9 mouse cellular contexts compared by ENCODE assay signal in genomic region chr5:111761574-111761973, GRCm38 (mm10). TPM values are rescaled to one million over a fixed set of nuclear protein-coding genes. Genes with fewer than 3 reads are reported as not detected.
A peak's percentile ranks its signal among the peaks of the same experiment; 100 is the strongest.
DNase-seq lines count a peak whose midpoint lies in the region; ATAC-seq and TF ChIP-seq lines count a peak whose summit lies in the region.
"Had no signal": no experiment of that assay in that cellular context is flagged by ENCODE, and none has a peak within 500 bp of the region (broad histone marks: within the 10 kb centered on the region; RNA-seq: fewer than 3 reads in every experiment).

No protein-coding gene starts in this region.

- peak; percentile 32; the same call in 1 of the 2 replicates for ATAC-seq in lung, embryonic 16.5 days (ENCODE audit: low read depth)
- ATAC-seq in forebrain, embryonic 16.5 days: peak; percentile 45
- ATAC-seq in limb, embryonic 14.5 days (ENCODE audit: low FRiP score, low read depth): no peak
- ATAC-seq in stomach, embryonic 15.5 days (ENCODE audit: insufficient read depth, low FRiP score, low read depth): no peak
- no peak for ATAC-seq in inflammation-experienced regulatory T-cells, adult 6 months

- no peak for DNase-seq in lung, postnatal 14 days
- no peak for DNase-seq in limb, embryonic 14.5 days (ENCODE audit: low spot score)
- DNase-seq in gastrocnemius, postnatal 25 days: no peak
- no peak for DNase-seq in spleen, postnatal 14 days (ENCODE audit: low spot score in 2 of 2)

- TF ChIP-seq POLR2A in limb, embryonic 14.5 days (IDR thresholded peaks at IDR 0.05; ENCODE audit: borderline replicate concordance, extremely low read depth, insufficient read depth, insufficient read length): no peak

- H3K4me2 ChIP-seq in lung, embryonic 16.5 days (ENCODE audit: low read depth, low read length): peak overlapping the region; percentile 77
- H3K4me2 ChIP-seq in forebrain, embryonic 16.5 days (ENCODE audit: low read length): peak overlapping the region; percentile 75
- H3K4me2 ChIP-seq in limb, embryonic 14.5 days (replicated peaks; ENCODE audit: low read depth, low read length, severe bottlenecking): peak overlapping the region; percentile 46
- peak overlapping the region; percentile 60 for H3K4me2 ChIP-seq in stomach, embryonic 15.5 days

- H3K27ac ChIP-seq in lung, embryonic 16.5 days (ENCODE audit: low read length): peak overlapping the region; percentile 61; the same call in 1 of the 2 replicates
- H3K27ac ChIP-seq in forebrain, embryonic 16.5 days (ENCODE audit: low read length): peak overlapping the region; percentile 99
- H3K27ac ChIP-seq in limb, embryonic 14.5 days (replicated peaks; ENCODE audit: low read depth, low read length): no peak overlapping the region
- H3K27ac ChIP-seq in stomach, embryonic 15.5 days: no peak overlapping the region

- H3K4me3 ChIP-seq in lung, embryonic 16.5 days (ENCODE audit: low read length): peak overlapping the region; percentile 42
- H3K4me3 ChIP-seq in forebrain, embryonic 16.5 days (replicated peaks; ENCODE audit: low read length): peak overlapping the region; percentile 44
- 0 out of 2 replicates have a peak overlapping the region, but pooled peaks have one; percentile 10 for H3K4me3 ChIP-seq in limb, embryonic 14.5 days (replicated peaks; ENCODE audit: low read length)
- peak overlapping the region; percentile 25 for H3K4me3 ChIP-seq in stomach, embryonic 15.5 days (replicated peaks)

- under 1% methylated on average over 12 of the region's 12 CpGs for WGBS in lung, embryonic 16.5 days
- WGBS in forebrain, embryonic 16.5 days: 0% methylated on average over 12 of the region's 12 CpGs
- WGBS in limb, embryonic 14.5 days: 1% methylated on average over 12 of the region's 12 CpGs
- WGBS in stomach, embryonic 15.5 days: under 1% methylated on average over 12 of the region's 12 CpGs

- peak overlapping the region; percentile 54 for H3K9ac ChIP-seq in lung, embryonic 16.5 days (ENCODE audit: low read length)
- H3K9ac ChIP-seq in forebrain, embryonic 16.5 days (replicated peaks; ENCODE audit: low read depth, low read length): peak overlapping the region; percentile 68
- no peak overlapping the region for H3K9ac ChIP-seq in limb, embryonic 14.5 days (ENCODE audit: low read depth, low read length, severe bottlenecking)
- H3K9ac ChIP-seq in stomach, embryonic 15.5 days: no peak overlapping the region

- H3K36me3 ChIP-seq in lung, embryonic 16.5 days (ENCODE audit: control insufficient read depth, insufficient read depth, low read length): no peaks in the 10 kb centered on the region
- H3K36me3 ChIP-seq in forebrain, embryonic 16.5 days (ENCODE audit: control insufficient read depth, insufficient read depth): no peaks in the 10 kb centered on the region
- no peaks in the 10 kb centered on the region for H3K36me3 ChIP-seq in limb, embryonic 14.5 days (ENCODE audit: control insufficient read depth, insufficient read depth, low read length)
- no peaks in the 10 kb centered on the region for H3K36me3 ChIP-seq in stomach, embryonic 15.5 days

- H3K27me3 ChIP-seq in lung, embryonic 16.5 days (ENCODE audit: control insufficient read depth, insufficient read depth, low read depth, low read length): no peaks in the 10 kb centered on the region
- no peaks in the 10 kb centered on the region for H3K27me3 ChIP-seq in forebrain, embryonic 16.5 days (replicated peaks; ENCODE audit: control insufficient read depth, insufficient read depth, low read length)
- 0 out of 2 replicates have a peak, but pooled peaks cover 7% of the 10 kb centered on the region for H3K27me3 ChIP-seq in limb, embryonic 14.5 days (ENCODE audit: control insufficient read depth, insufficient read depth, low read length)
- H3K27me3 ChIP-seq in stomach, embryonic 15.5 days (replicated peaks): no peaks in the 10 kb centered on the region

- H3K9me3 ChIP-seq in lung, embryonic 16.5 days (ENCODE audit: control insufficient read depth, low read length): no peaks in the 10 kb centered on the region
- no peaks in the 10 kb centered on the region for H3K9me3 ChIP-seq in forebrain, embryonic 16.5 days (ENCODE audit: control insufficient read depth, low read length)
- H3K9me3 ChIP-seq in limb, embryonic 14.5 days (ENCODE audit: control insufficient read depth, low read length): no peaks in the 10 kb centered on the region
- no peaks in the 10 kb centered on the region for H3K9me3 ChIP-seq in stomach, embryonic 15.5 days

- peaks cover 19% of the 10 kb centered on the region for H3K4me1 ChIP-seq in lung, embryonic 16.5 days (replicated peaks; ENCODE audit: control insufficient read depth, insufficient read depth, low read length)
- H3K4me1 ChIP-seq in forebrain, embryonic 16.5 days (replicated peaks; ENCODE audit: control insufficient read depth, insufficient read depth, low read length): peaks cover 31% of the 10 kb centered on the region
- H3K4me1 ChIP-seq in limb, embryonic 14.5 days (ENCODE audit: control insufficient read depth, insufficient read depth, low read length): peaks cover 11% of the 10 kb centered on the region
- H3K4me1 ChIP-seq in stomach, embryonic 15.5 days: 0 out of 2 replicates have a peak, but pooled peaks cover 11% of the 10 kb centered on the region

RNA-seq across cellular contexts. Expression of gene Gm26897, which starts 27.9 kb away (rescaled TPM):
- not detected in 2 replicates for polyA plus RNA-seq in lung, embryonic 16.5 days (2015; fragmentation: Nextera tagmentation; extraction: Ambion mirVana)
- not detected in 2 replicates for polyA plus RNA-seq in forebrain, embryonic 16.5 days (2015; fragmentation: Nextera tagmentation; extraction: Ambion mirVana)
- polyA plus RNA-seq in limb, embryonic 14.5 days (2012; rRNA removed): not detected in 2 replicates
- polyA plus RNA-seq in limb, embryonic 14.5 days (2014; fragmentation: Nextera tagmentation; extraction: Ambion mirVana): not detected in 2 replicates
- not detected in 2 replicates for polyA plus RNA-seq in stomach, embryonic 15.5 days (2015; fragmentation: Nextera tagmentation; extraction: Ambion mirVana)
- not detected for total RNA-seq in gastrocnemius, postnatal 25 days (2021)
- polyA plus RNA-seq in inflammation-experienced regulatory T-cells, adult 6 months (2017; shearing (Covaris generic)): not detected
- total RNA-seq: left cerebral cortex, postnatal 36 days had no signal

Comparison
In these comparisons a context has a peak if more than half of its experiments do, and no peak if none do; other contexts are left out.
1. ATAC-seq: peak in lung, embryonic 16.5 days (single experiment) and forebrain, embryonic 16.5 days (single experiment); none in limb, embryonic 14.5 days (single experiment), stomach, embryonic 15.5 days (single experiment) and inflammation-experienced regulatory T-cells, adult 6 months (single experiment).
2. H3K27ac ChIP-seq: peak in lung, embryonic 16.5 days (single experiment) and forebrain, embryonic 16.5 days (single experiment); none in limb, embryonic 14.5 days (single experiment) and stomach, embryonic 15.5 days (single experiment).
3. H3K9ac ChIP-seq: peak in lung, embryonic 16.5 days (single experiment) and forebrain, embryonic 16.5 days (single experiment); none in limb, embryonic 14.5 days (single experiment) and stomach, embryonic 15.5 days (single experiment).
4. Peak in every context shown above with its lines, with median percentiles within 50 percentile points of each other: H3K4me2 ChIP-seq and H3K4me3 ChIP-seq.